Mouse (Mus musculus) kidney, adult 2 months (tissue): ENCODE results near the gene Cfap97.

Source experiments
- CTCF ChIP-seq: fragments of 200-500 bp; conservative IDR thresholded peaks from 2 replicates; pipeline ENCODE4 v1.5.1; 2011; ENCODE audit warnings: low read depth, mild to moderate bottlenecking, control low read depth, low read length, moderate library complexity, mixed read lengths; ENCODE audit not compliant: insufficient read depth, insufficient read length
- POLR2A ChIP-seq: fragments of 200-500 bp; IDR thresholded peaks from one replicate; pipeline ENCODE4 v1.6.1; 2011; ENCODE audit warnings: low read depth, low read length, control low read depth

DNA sequence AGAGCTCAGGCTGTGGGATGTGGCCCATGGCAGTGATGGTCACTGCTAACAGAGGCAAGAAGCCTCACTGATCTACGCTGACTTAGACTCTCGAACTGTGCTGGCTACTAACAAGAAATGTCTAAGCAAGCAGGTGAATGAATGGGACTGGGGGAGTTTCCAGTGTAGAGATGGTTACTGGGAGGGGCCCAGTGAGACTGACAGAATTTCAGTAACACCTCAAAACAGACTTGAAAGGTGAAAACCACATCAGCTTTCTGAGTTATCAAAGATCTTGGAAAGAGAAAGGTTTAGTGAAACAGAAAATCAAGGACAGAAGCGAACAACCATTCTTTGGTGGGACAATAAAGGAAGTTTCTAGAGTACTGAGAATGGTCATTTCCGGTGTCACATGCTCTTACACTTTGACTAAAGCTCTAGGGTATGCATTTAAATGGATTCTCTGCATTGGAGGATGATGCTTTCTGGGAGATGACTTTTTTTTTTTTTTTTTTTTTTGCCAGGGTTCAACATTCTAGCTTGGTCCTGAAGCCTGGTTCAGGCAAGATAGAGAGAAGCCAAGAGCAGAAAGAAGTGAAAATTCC is 9.0 kb upstream of the Cfap97 start:
- TF ChIP-seq CTCF: no peak
- no peak for TF ChIP-seq POLR2A
